In the genomic region with DNA sequence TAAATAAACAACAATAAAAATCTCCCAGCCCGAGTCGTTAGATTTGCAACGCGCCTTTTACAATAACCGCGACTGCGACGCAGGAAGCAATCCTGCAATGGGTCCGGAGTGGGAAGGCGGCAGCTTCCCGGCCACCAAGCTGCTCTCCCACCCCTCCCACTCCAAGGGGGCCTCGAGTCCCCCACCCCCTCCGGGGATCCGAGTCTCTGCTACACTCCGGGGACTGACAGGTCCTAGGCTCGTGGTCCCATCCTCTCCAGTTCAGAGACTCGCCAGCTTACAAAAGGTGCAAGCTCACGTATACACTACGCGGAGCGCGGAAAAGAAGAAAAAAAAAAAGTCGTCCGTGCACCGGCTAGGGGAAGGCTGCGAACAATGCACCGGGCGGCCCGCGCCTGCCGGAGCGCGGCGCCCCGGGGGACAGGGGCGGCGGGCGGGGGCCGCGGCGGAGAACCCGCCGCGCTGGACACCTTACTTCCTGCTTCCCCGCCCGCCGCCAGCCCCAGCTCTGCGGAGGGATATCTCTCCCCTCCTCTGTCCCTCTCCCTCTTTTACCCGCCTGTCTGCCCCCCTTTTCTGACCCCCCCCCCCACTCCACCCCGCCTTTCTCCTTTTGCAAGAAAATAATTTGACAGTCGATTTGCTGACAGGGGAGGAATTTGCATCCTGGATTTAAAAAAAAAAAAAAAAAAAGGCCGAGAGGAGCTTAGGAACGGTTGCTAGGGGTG, we compare ENCODE assay signal across 8 mouse cellular contexts.
DNase-seq lines count a peak whose midpoint lies in the region; ATAC-seq lines count a peak whose summit lies in the region.

No protein-coding gene starts in this region.

- H3K4me2 ChIP-seq in heart, embryonic 16.5 days (ENCODE audit: low read depth, low read length): peak overlapping the region; percentile 94
- peak overlapping the region; percentile 61 for H3K4me2 ChIP-seq in midbrain, embryonic 12.5 days (replicated peaks)
- H3K4me2 ChIP-seq in stomach, embryonic 15.5 days: peak overlapping the region; percentile 79

- peak overlapping the region; percentile 72 for H3K4me3 ChIP-seq in heart, embryonic 16.5 days (ENCODE audit: low read length)
- peak overlapping the region; percentile 71 for H3K4me3 ChIP-seq in midbrain, embryonic 12.5 days
- peak overlapping the region; percentile 56 for H3K4me3 ChIP-seq in stomach, embryonic 15.5 days (replicated peaks)

- no peaks in the 10 kb centered on the region for H3K27me3 ChIP-seq in heart, embryonic 16.5 days (ENCODE audit: control insufficient read depth, insufficient read depth, low read length)
- H3K27me3 ChIP-seq in midbrain, embryonic 12.5 days: no peaks in the 10 kb centered on the region; the same call in 1 of the 2 replicates
- no peaks in the 10 kb centered on the region for H3K27me3 ChIP-seq in stomach, embryonic 15.5 days (replicated peaks)

- H3K36me3 ChIP-seq in heart, embryonic 16.5 days (ENCODE audit: control insufficient read depth, insufficient read depth): no peaks in the 10 kb centered on the region
- H3K36me3 ChIP-seq in midbrain, embryonic 12.5 days: no peaks in the 10 kb centered on the region
- no peaks in the 10 kb centered on the region for H3K36me3 ChIP-seq in stomach, embryonic 15.5 days

- WGBS in heart, embryonic 16.5 days: under 1% methylated on average over 48 of the region's 53 CpGs
- under 1% methylated on average over 37 of the region's 53 CpGs for WGBS in midbrain, embryonic 12.5 days
- WGBS in stomach, embryonic 15.5 days: under 1% methylated on average over 49 of the region's 53 CpGs

- peak; percentile 16 for ATAC-seq in heart, embryonic 16.5 days (replicated peaks; ENCODE audit: extremely low read depth, insufficient read depth, low FRiP score)
- ATAC-seq in midbrain, embryonic 12.5 days (ENCODE audit: low FRiP score, low read depth): peak; percentile 35
- peak; percentile 24; the same call in 1 of the 2 replicates for ATAC-seq in stomach, embryonic 15.5 days (ENCODE audit: insufficient read depth, low FRiP score, low read depth)

- H3K9ac ChIP-seq in heart, embryonic 16.5 days (ENCODE audit: low read length): peak overlapping the region; percentile 92
- H3K9ac ChIP-seq in midbrain, embryonic 12.5 days (replicated peaks): peak overlapping the region; percentile 80
- H3K9ac ChIP-seq in stomach, embryonic 15.5 days: peak overlapping the region; percentile 53

- H3K27ac ChIP-seq in heart, embryonic 16.5 days (ENCODE audit: low read length): peak overlapping the region; percentile 98
- H3K27ac ChIP-seq in midbrain, embryonic 12.5 days (replicated peaks): peak overlapping the region; percentile 99
- peak overlapping the region; percentile 97 for H3K27ac ChIP-seq in stomach, embryonic 15.5 days

- DNase-seq in heart, adult 11 months: peak; percentile 97
- DNase-seq in heart, adult 9 months (ENCODE audit: low spot score in 2 of 2): no peak
- peak; percentile 85 for DNase-seq in R1 (ENCODE audit: low read depth, low spot score)
- peak; percentile 82 for DNase-seq in embryo, embryonic 9.5 days (ENCODE audit: extremely low spot score)
- peak; percentile 81 for DNase-seq in left cerebral cortex, postnatal 4 days

- peaks cover 27% of the 10 kb centered on the region for H3K4me1 ChIP-seq in heart, embryonic 16.5 days (ENCODE audit: control insufficient read depth, insufficient read depth, low read length)
- peaks cover 38% of the 10 kb centered on the region for H3K4me1 ChIP-seq in midbrain, embryonic 12.5 days
- peaks cover 33% of the 10 kb centered on the region for H3K4me1 ChIP-seq in stomach, embryonic 15.5 days

- H3K9me3 ChIP-seq in heart, embryonic 16.5 days (replicated peaks; ENCODE audit: control insufficient read depth, low read length): no peaks in the 10 kb centered on the region
- H3K9me3 ChIP-seq in midbrain, embryonic 12.5 days: no peaks in the 10 kb centered on the region
- H3K9me3 ChIP-seq in stomach, embryonic 15.5 days: no peaks in the 10 kb centered on the region

- intact Hi-C loops in left cerebral cortex, postnatal 4 days (cut with DNase I): loop anchor here (5.0 to 10.0 kb wide), 2 partner anchors 103 to 154 kb away; no protein-coding TSS in a partner anchor

Comparison
In these comparisons a context has a peak if more than half of its experiments do, and no peak if none do; other contexts are left out.
1. DNase-seq: peak in heart, adult 11 months (single experiment), R1 (single experiment), embryo, embryonic 9.5 days (single experiment) and left cerebral cortex, postnatal 4 days (single experiment); none in heart, adult 9 months (0 of 2).
2. Peak in every context shown above with its lines, with median percentiles within 50 percentile points of each other: ATAC-seq, H3K27ac ChIP-seq, H3K4me2 ChIP-seq, H3K4me3 ChIP-seq and H3K9ac ChIP-seq.